Mouse (Mus musculus): ENCODE measurements around the gene Obsl1. TPM values are rescaled to one million over a fixed set of nuclear protein-coding genes. Genes with fewer than 3 reads are reported as not detected.
A peak's percentile ranks its signal among the peaks of the same experiment; 100 is the strongest.

The Obsl1 gene
- polyA plus RNA-seq, 1 experiment from 2014 or later, result 6.3 TPM

DNA sequence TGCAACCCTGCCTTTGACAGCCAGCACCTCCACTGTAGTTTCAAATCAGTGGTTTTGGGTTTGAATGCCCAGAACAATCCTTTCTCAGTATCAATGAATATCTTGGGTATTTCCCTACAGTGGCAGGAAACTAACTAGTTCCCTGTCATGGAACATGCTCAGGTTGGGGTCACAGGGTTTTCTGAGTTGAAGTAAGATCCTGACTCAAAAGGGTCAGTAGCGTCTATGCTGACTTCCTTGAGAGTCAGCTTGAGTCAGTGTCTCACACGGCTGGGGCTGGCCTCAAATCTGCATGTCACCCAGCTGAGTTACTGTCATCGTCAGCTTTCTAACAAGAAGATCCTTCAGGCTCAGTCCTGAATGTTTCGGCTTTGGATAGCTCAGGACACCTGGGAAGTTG lies 7.4 kb downstream of the Obsl1 start:
- H3K4me1 ChIP-seq (ENCODE audit: control insufficient read depth, low read depth, low read length), result no peaks in the 10 kb centered on the region
- H3K36me3 ChIP-seq (ENCODE audit: control insufficient read depth, insufficient read depth), result no peaks in the 10 kb centered on the region
- no peak overlapping the region for H3K4me3 ChIP-seq (ENCODE audit: low read depth, low read length)
- H3K27ac ChIP-seq (ENCODE audit: low read length), result no peak overlapping the region
- ATAC-seq (ENCODE audit: low read depth), result no peak
- WGBS (ENCODE audit: insufficient replicate concordance), result 54% methylated on average over 4 of the region's 4 CpGs
- H3K4me2 ChIP-seq (ENCODE audit: low read depth, low read length), result no peak overlapping the region
- H3K9ac ChIP-seq (ENCODE audit: low read depth, low read length), result no peak overlapping the region
- no peaks in the 10 kb centered on the region for H3K9me3 ChIP-seq (replicated peaks; ENCODE audit: control insufficient read depth, low read length)
- peaks cover 5% of the 10 kb centered on the region for H3K27me3 ChIP-seq (ENCODE audit: control insufficient read depth, insufficient read depth, low read depth, low read length)

DNA sequence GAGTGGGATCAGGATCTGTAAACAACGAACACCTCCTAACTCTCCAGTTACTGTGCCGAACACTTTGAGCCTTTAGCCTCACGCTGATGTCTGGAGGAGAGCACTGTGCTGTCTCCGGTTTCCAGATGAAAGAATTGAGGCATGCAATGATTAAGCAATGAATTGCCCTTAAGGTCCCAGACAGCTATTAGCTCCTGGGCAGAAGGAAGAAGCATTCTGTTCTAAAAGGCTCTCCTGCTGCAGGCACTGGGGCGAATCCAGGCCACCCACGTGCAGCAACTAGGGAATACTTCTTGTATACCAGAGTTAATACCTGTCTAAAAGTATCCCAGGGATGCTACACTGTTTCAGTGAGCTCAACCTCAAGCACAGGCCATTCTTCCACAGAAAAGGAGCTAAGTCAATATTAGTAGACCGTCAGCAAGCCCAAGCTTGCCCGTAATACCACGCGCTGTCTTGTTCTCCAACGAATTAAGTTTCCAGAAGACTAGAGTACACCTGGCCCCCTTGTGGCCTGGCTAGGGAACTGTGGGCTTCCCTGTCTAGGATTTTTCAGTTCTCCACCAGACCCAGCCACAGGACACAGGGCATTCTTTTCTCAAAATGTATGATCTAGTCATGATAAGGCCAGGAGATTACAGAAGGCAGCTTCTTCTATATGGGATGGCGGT lies 11.2 kb downstream of the Obsl1 start:
- H3K4me1 ChIP-seq (ENCODE audit: control insufficient read depth, low read depth, low read length), result no peaks in the 10 kb centered on the region
- H3K36me3 ChIP-seq (ENCODE audit: control insufficient read depth, insufficient read depth), result no peaks in the 10 kb centered on the region
- no peak overlapping the region for H3K27ac ChIP-seq (ENCODE audit: low read length)
- no peak for ATAC-seq (ENCODE audit: low read depth)
- 58% methylated on average over 12 of the region's 12 CpGs for WGBS (ENCODE audit: insufficient replicate concordance)
- H3K4me3 ChIP-seq (ENCODE audit: low read depth, low read length), result no peak overlapping the region
- H3K9ac ChIP-seq (ENCODE audit: low read depth, low read length), result no peak overlapping the region
- H3K4me2 ChIP-seq (ENCODE audit: low read depth, low read length), result no peak overlapping the region
- no peaks in the 10 kb centered on the region; the same call in 1 of the 2 replicates for H3K27me3 ChIP-seq (ENCODE audit: control insufficient read depth, insufficient read depth, low read depth, low read length)
- H3K9me3 ChIP-seq (replicated peaks; ENCODE audit: control insufficient read depth, low read length), result no peaks in the 10 kb centered on the region

DNA sequence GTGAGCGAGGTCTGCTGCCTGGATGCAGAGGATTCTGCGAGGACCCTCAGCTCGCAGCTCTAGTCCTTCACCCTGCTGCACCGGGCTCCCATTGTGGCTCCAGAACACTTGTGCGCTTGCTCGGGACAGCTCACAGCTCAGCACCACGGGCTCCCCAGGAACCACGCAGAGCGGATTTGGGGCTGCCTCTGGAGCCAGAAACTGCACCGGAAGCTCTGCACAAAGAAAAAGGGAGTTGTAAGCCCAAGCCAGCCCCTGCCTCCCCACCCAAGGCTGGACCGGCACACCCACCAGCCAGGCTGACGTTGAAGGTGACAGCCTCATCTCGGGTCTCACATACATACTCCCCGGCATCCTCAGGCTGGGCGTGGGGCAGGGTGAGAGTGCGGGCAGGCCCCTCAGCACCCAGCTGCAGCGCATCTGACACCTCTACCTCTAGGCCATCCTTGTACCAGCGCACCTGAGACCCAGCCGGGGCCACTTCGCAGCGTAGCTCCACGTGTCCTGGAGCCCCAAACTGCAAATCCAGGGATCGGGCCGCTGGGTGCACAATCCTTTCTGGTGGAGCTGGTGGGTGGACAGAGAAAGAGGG lies 13.6 kb downstream of the Obsl1 start:
- no peak overlapping the region for H3K4me2 ChIP-seq (ENCODE audit: low read depth, low read length)
- ATAC-seq (ENCODE audit: low read depth), result no peak
- H3K27me3 ChIP-seq (ENCODE audit: control insufficient read depth, insufficient read depth, low read depth, low read length), result peaks cover 12% of the 10 kb centered on the region
- no peak overlapping the region for H3K9ac ChIP-seq (ENCODE audit: low read depth, low read length)
- H3K4me3 ChIP-seq (ENCODE audit: low read depth, low read length), result no peak overlapping the region
- no peak overlapping the region for H3K27ac ChIP-seq (ENCODE audit: low read length)
- H3K36me3 ChIP-seq (ENCODE audit: control insufficient read depth, insufficient read depth), result no peaks in the 10 kb centered on the region
- H3K9me3 ChIP-seq (replicated peaks; ENCODE audit: control insufficient read depth, low read length), result no peaks in the 10 kb centered on the region
- H3K4me1 ChIP-seq (ENCODE audit: control insufficient read depth, low read depth, low read length), result no peaks in the 10 kb centered on the region
- 48% methylated on average over 24 of the region's 24 CpGs for WGBS (ENCODE audit: insufficient replicate concordance)

- H3K36me3 ChIP-seq (ENCODE audit: control insufficient read depth, insufficient read depth), result no peaks in the 10 kb centered on the region
- no peak overlapping the region for H3K9ac ChIP-seq (ENCODE audit: low read depth, low read length)
- no peak overlapping the region for H3K4me3 ChIP-seq (ENCODE audit: low read depth, low read length)
- WGBS (ENCODE audit: insufficient replicate concordance), result 73% methylated on average over 34 of the region's 34 CpGs
- H3K9me3 ChIP-seq (replicated peaks; ENCODE audit: control insufficient read depth, low read length), result no peaks in the 10 kb centered on the region
- H3K4me2 ChIP-seq (ENCODE audit: low read depth, low read length), result no peak overlapping the region
- H3K4me1 ChIP-seq (ENCODE audit: control insufficient read depth, low read depth, low read length), result no peaks in the 10 kb centered on the region; the same call in 1 of the 2 replicates
- H3K27me3 ChIP-seq (ENCODE audit: control insufficient read depth, insufficient read depth, low read depth, low read length), result peaks cover 29% of the 10 kb centered on the region
- no peak for ATAC-seq (ENCODE audit: low read depth)
- no peak overlapping the region for H3K27ac ChIP-seq (ENCODE audit: low read length)
These were observed 15.3 kb downstream of the Obsl1 start for GRCm38 (mm10) chr1:75490785-75491551.

- Histone ChIP-seq H3K4me1 (ENCODE audit: control insufficient read depth, low read depth, low read length) (no peaks in the 10 kb centered on the region; the same call in 1 of the 2 replicates), H3K27ac (ENCODE audit: low read length) (no peak overlapping the region), H3K9ac (ENCODE audit: low read depth, low read length) (no peak overlapping the region), H3K4me2 (ENCODE audit: low read depth, low read length) (peak overlapping the region; percentile 61), H3K27me3 (ENCODE audit: control insufficient read depth, insufficient read depth, low read depth, low read length) (peaks cover 60% of the 10 kb centered on the region), H3K36me3 (ENCODE audit: control insufficient read depth, insufficient read depth) (no peaks in the 10 kb centered on the region), H3K9me3 (replicated peaks; ENCODE audit: control insufficient read depth, low read length) (no peaks in the 10 kb centered on the region), H3K4me3 (ENCODE audit: low read depth, low read length) (peak overlapping the region; percentile 55)
- ATAC-seq (ENCODE audit: low read depth), result peak; percentile 64
- WGBS (ENCODE audit: insufficient replicate concordance), result 2% methylated on average over 62 of the region's 62 CpGs
These were observed 18.7 kb downstream of the Obsl1 start for GRCm38 (mm10) chr1:75487405-75488161.

- peaks cover 66% of the 10 kb centered on the region for H3K27me3 ChIP-seq (ENCODE audit: control insufficient read depth, insufficient read depth, low read depth, low read length)
- 4% methylated on average over 13 of the region's 13 CpGs for WGBS (ENCODE audit: insufficient replicate concordance)
These were observed 19.2 kb downstream of the Obsl1 start for GRCm38 (mm10) chr1:75487040-75487404.

GRCm38 (mm10) chr1:75486561-75486960 lies 19.7 kb downstream of the Obsl1 start:
- no peak for ATAC-seq (ENCODE audit: low read depth)
- Histone ChIP-seq H3K27ac (ENCODE audit: low read length) (no peak overlapping the region), H3K4me2 (ENCODE audit: low read depth, low read length) (no peak overlapping the region), H3K9ac (ENCODE audit: low read depth, low read length) (no peak overlapping the region), H3K4me1 (ENCODE audit: control insufficient read depth, low read depth, low read length) (no peaks in the 10 kb centered on the region; the same call in 1 of the 2 replicates), H3K27me3 (ENCODE audit: control insufficient read depth, insufficient read depth, low read depth, low read length) (peaks cover 71% of the 10 kb centered on the region), H3K9me3 (replicated peaks; ENCODE audit: control insufficient read depth, low read length) (no peaks in the 10 kb centered on the region), H3K4me3 (ENCODE audit: low read depth, low read length) (no peak overlapping the region), H3K36me3 (ENCODE audit: control insufficient read depth, insufficient read depth) (no peaks in the 10 kb centered on the region)
- 5% methylated on average over 24 of the region's 24 CpGs for WGBS (ENCODE audit: insufficient replicate concordance)

More at GRCm38 (mm10) chr1:75487040-75487404, 19.2 kb downstream of the Obsl1 start:
- no peaks in the 10 kb centered on the region; the same call in 1 of the 2 replicates for H3K4me1 ChIP-seq (ENCODE audit: control insufficient read depth, low read depth, low read length)
- ATAC-seq (ENCODE audit: low read depth), result no peak
- no peaks in the 10 kb centered on the region for H3K36me3 ChIP-seq (ENCODE audit: control insufficient read depth, insufficient read depth)
- H3K9me3 ChIP-seq (replicated peaks; ENCODE audit: control insufficient read depth, low read length), result no peaks in the 10 kb centered on the region
- H3K4me2 ChIP-seq (ENCODE audit: low read depth, low read length), result peak overlapping the region; percentile 61
- H3K4me3 ChIP-seq (ENCODE audit: low read depth, low read length), result peak overlapping the region; percentile 55
- H3K27ac ChIP-seq (ENCODE audit: low read length), result no peak overlapping the region
- no peak overlapping the region for H3K9ac ChIP-seq (ENCODE audit: low read depth, low read length)

DNA sequence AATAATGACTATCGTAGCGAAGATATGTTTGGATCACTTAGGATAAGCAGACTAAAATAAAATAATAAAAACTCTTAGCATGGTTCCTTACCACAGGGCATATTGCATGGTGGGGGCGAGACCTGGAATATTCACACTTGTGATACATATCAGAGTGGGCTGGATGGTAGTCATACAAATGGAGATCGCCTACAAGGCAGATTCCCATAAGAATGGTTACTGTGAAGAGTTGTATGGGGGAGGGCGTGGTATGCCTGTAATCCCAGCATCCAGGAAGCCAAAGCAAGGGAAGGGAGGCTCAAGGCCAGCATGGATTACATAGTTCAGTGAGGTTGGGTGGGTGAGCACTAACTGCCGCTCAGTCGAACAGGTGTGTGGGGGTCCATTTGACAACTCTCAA lies 25.5 kb downstream of the Obsl1 start:
- WGBS (ENCODE audit: insufficient replicate concordance), result 58% methylated on average over 7 of the region's 7 CpGs
- Histone ChIP-seq H3K4me1 (ENCODE audit: control insufficient read depth, low read depth, low read length) (peaks cover 10% of the 10 kb centered on the region), H3K36me3 (ENCODE audit: control insufficient read depth, insufficient read depth) (no peaks in the 10 kb centered on the region), H3K9ac (ENCODE audit: low read depth, low read length) (no peak overlapping the region), H3K4me3 (ENCODE audit: low read depth, low read length) (no peak overlapping the region), H3K27me3 (ENCODE audit: control insufficient read depth, insufficient read depth, low read depth, low read length) (peaks cover 83% of the 10 kb centered on the region), H3K4me2 (ENCODE audit: low read depth, low read length) (no peak overlapping the region), H3K27ac (ENCODE audit: low read length) (no peak overlapping the region), H3K9me3 (replicated peaks; ENCODE audit: control insufficient read depth, low read length) (no peaks in the 10 kb centered on the region)
- no peak for ATAC-seq (ENCODE audit: low read depth)
